Mouse (Mus musculus): ENCODE measurements around the gene Cars2. TPM values are rescaled to one million over a fixed set of nuclear protein-coding genes. Genes with fewer than 3 reads are reported as not detected.
A peak's percentile ranks its signal among the peaks of the same experiment; 100 is the strongest.

The Cars2 gene
- polyA plus RNA-seq, 1 experiment from 2014 or later, result 21.6 TPM

DNA sequence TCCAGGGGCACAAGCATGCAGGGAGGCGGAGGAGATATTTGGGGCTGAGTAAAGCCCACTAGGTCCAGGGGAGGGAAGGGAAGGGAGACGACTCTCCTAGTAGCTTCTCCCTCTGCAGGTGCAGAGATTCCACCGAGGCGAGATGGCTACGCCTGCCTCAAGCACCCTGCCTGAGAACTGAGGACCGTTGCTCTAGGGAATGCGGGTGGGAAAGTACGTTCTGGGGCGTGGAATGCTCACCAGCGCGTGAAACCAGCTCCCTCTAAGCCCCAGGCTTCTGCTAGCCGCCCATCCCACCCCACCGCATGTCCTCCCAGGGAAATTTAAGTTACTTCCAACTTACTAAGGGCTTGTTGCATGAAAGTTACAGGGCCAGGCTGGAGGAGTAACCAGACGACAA is 71.0 kb downstream of the Cars2 start:
- no peak overlapping the region for H3K9ac ChIP-seq
- H3K4me3 ChIP-seq, result no peak overlapping the region
- H3K27me3 ChIP-seq, result peaks cover 76% of the 10 kb centered on the region
- peaks cover 24% of the 10 kb centered on the region for H3K4me1 ChIP-seq
- H3K9me3 ChIP-seq, result no peaks in the 10 kb centered on the region
- H3K4me2 ChIP-seq (replicated peaks), result no peak overlapping the region
- ATAC-seq (ENCODE audit: insufficient number of reproducible peaks, insufficient read depth, low FRiP score, low TSS enrichment), result no peak
- H3K27ac ChIP-seq, result no peak overlapping the region
- 7% methylated on average over 14 of the region's 14 CpGs for WGBS
- H3K36me3 ChIP-seq, result no peaks in the 10 kb centered on the region

DNA sequence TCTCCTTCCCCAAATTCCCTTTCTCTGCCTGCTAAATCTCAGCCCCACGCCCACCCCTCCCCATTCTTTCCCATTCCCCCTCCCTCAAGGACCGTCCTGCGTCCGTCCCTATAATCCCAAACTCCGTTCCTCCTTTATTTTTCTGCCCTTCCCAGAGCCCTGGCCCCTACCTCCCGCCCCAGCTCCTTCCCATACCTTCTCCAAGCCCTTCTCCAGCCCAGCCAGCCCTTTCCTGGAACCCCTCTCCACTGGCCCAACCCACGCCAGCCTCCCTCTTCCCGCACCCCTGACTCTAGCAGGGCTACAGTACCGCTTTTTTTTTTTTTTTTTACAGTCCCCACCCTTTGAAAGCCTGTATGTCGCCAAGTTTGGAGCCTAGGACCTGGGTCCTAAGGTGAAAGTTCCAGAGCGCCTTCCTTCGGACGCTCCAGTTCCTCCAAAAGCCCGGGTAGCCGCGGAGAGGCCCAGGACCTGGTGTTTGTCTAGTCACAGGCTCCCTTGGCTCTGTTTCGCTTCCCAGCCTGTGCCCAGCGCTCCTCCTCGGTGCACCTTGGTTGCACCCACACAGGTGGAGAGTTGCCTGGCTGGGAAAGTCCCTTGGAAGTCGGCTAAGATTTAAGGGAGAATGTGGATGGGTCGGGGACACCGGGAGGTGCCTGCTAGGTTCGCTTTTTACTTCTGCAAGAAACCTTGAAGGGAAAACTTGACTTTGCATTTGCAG is 71.6 kb downstream of the Cars2 start:
- H3K4me2 ChIP-seq (replicated peaks), result peak overlapping the region; percentile 94
- 2% methylated on average over 23 of the region's 23 CpGs for WGBS
- H3K4me1 ChIP-seq, result peaks cover 24% of the 10 kb centered on the region
- H3K9me3 ChIP-seq, result no peaks in the 10 kb centered on the region
- no peak overlapping the region for H3K9ac ChIP-seq
- H3K27ac ChIP-seq, result no peak overlapping the region
- ATAC-seq (ENCODE audit: insufficient number of reproducible peaks, insufficient read depth, low FRiP score, low TSS enrichment), result no peak
- H3K4me3 ChIP-seq, result peak overlapping the region; percentile 54
- peaks cover 77% of the 10 kb centered on the region for H3K27me3 ChIP-seq
- H3K36me3 ChIP-seq, result no peaks in the 10 kb centered on the region

DNA sequence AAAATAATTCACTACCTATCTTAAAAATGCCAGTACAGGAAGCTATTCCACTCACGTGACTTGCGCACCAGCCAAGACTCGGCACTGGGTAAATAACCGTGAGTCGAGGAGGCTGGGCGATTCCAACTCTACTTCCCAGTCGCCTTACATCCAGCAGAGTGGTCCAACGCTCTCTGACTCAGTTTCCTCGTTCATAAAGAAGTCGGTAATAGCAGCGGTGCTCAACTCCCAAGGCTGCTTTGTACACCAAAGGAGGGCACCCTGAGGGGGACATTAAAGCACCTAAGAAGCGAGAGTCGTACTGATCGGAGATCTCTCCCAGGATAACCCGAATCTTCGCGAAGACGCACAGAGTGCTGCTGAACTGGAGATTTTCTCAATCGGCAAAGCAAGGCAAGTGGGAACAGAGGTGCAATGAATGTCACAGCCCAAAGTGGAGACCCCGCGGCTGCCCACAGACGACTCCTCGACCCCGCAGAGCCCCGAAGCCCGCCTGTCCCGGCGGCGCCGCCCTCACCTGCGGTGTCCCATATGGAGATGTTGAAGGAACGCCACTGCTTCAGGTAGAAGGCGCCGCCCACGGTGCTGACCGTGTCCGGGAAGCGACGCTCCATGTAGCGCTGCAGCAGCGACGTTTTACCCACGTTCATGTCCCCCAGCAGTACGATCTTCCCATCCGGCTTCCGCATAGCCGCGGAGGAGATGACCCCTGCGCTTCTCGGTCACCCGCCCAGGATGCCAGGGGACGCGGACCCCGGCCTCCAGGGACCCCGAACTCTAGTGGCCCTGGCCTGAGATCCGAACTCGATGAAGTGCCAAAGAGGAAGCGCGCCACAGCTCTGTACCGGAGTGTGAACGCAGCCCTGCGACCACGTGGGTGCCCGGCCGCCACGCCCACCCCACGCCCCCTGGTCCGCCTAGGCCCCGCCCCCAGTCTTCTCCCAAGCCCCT is 72.5 kb downstream of the Cars2 start, which contains the start of gene Rab20:
Rab20 (minus strand) TSS at position 900 of the 951 bp plus-strand sequence.
- no peak within 1 kb of the TSS for H3K27ac ChIP-seq
- peak within 1 kb of the TSS; percentile 94 for H3K4me2 ChIP-seq (replicated peaks)
- WGBS, result under 1% methylated on average over 68 of the region's 69 CpGs
- H3K9ac ChIP-seq, result peak within 1 kb of the TSS; percentile 4; the same call in 1 of the 2 replicates
- peak; percentile 76 for ATAC-seq (ENCODE audit: insufficient number of reproducible peaks, insufficient read depth, low FRiP score, low TSS enrichment)
- H3K4me1 ChIP-seq, result peaks cover 24% of the 10 kb centered on the region
- H3K36me3 ChIP-seq, result no peaks in the 10 kb centered on the region
- peaks cover 79% of the 10 kb centered on the region for H3K27me3 ChIP-seq
- H3K4me3 ChIP-seq, result peak within 1 kb of the TSS; percentile 54
- no peaks in the 10 kb centered on the region for H3K9me3 ChIP-seq

DNA sequence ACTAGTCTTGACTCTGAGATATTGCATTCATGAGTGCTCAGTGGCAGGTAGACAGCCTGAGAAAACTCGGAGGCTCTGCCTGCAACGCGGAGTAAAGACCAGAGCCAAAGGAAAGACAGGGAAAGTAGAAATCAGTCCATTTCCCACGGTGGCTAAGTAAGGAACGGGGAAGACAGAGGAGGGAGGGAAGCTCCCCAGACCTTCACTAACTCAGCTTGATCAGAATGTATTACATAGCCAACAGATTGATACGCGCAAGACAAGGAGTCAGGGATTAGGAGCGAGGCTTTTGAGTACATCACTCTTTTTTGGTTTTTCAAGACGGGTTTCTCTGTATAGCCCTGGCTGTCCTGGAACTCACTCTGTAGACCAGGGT is 73.4 kb downstream of the Cars2 start:
- peak overlapping the region; percentile 15; the same call in 1 of the 2 replicates for H3K4me3 ChIP-seq
- H3K9ac ChIP-seq, result no peak overlapping the region
- peak overlapping the region; percentile 94 for H3K4me2 ChIP-seq (replicated peaks)
- H3K9me3 ChIP-seq, result no peaks in the 10 kb centered on the region
- no peak overlapping the region for H3K27ac ChIP-seq
- H3K36me3 ChIP-seq, result no peaks in the 10 kb centered on the region
- H3K27me3 ChIP-seq, result peaks cover 81% of the 10 kb centered on the region
- no peak for ATAC-seq (ENCODE audit: insufficient number of reproducible peaks, insufficient read depth, low FRiP score, low TSS enrichment)
- WGBS, result 4% methylated on average over 9 of the region's 9 CpGs
- H3K4me1 ChIP-seq, result peaks cover 24% of the 10 kb centered on the region

DNA sequence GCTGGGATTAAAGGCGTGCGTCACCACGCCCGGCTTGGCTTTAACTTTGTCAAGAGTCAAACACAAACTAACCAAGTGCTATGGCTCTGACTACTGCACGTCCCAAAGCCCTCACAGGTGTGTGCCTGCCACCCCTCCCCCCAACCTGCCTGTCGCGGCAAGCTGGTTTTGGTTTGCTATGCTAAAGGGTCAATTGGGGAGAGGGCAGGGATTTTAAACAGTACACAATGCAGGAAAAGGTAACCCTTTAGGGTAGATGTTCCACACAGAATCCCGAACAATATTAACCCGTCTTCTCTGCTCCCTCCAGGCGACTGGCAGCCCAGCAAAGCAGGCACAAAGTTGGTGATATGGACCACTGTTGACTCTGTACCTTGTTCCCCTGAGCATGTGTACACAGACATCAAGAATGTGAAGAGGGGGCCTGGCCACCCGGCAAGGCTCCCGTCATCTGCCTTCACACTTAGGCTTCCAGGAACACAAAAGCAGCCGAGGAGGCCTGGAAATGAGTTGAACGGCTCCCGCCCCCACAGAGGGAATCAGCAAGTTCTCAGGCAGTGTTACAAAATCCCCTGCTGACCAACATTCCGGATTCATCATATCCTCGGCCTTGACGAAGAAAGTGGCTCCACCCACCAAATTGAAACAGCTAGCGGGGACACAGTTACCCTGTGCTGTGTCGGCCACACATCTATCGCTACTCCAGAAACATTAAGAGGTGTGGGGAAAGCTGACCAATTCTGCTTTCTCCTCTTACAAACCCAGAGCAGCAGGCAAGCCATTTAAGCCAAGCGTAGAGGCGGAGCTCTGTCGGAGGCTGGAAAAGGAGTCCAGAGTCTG is 74.0 kb downstream of the Cars2 start:
- peaks cover 24% of the 10 kb centered on the region for H3K4me1 ChIP-seq
- H3K9ac ChIP-seq, result no peak overlapping the region
- H3K4me3 ChIP-seq, result peak overlapping the region; percentile 15
- ATAC-seq (ENCODE audit: insufficient number of reproducible peaks, insufficient read depth, low FRiP score, low TSS enrichment), result no peak
- no peak overlapping the region for H3K27ac ChIP-seq
- no peaks in the 10 kb centered on the region for H3K36me3 ChIP-seq
- no peaks in the 10 kb centered on the region for H3K9me3 ChIP-seq
- H3K4me2 ChIP-seq (replicated peaks), result peak overlapping the region; percentile 94
- WGBS, result 3% methylated on average over 24 of the region's 24 CpGs
- peaks cover 76% of the 10 kb centered on the region for H3K27me3 ChIP-seq

DNA sequence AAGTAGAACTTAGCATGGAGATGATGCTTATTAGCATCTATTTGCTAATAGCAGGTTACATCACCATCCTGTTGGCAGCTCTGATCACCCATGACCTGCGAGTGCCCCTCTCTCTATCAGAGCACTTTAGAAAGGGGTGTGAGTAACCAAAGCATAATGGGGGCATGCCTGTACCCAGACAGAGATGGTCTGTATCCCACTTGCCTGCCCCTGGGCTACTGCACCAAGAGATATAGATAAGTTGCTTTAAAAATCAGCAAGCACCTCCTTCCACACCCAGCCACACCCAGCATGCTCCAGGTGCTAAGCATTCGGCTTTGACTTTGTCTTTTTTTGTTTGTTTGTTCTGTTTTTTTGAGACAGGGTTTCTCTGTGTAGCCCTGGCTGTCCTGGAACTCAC is 74.7 kb downstream of the Cars2 start:
- WGBS, result 4% methylated on average over 2 of the region's 2 CpGs
- H3K27me3 ChIP-seq, result peaks cover 72% of the 10 kb centered on the region

DNA sequence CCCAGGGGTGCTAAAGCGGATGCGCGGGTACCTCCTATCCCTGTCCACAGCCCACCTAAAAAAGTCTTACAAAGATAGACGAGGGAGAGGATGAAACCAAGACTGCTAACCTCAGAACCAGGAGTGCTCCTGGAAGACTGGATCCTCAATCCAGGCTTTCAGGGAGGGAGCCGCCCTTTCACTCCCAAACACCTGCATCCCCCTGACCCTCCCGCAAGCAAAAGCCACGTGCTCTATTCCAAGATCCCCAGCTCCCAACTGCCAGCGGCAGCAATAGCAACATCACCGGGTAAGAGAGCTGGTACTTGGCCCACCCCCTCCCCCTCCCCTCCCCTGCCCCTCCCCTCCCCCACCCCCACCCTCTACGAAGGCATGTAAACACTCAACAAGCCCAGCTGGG is 75.2 kb downstream of the Cars2 start:
- Histone ChIP-seq H3K4me3 (no peak overlapping the region), H3K27me3 (peaks cover 67% of the 10 kb centered on the region), H3K9ac (no peak overlapping the region), H3K36me3 (no peaks in the 10 kb centered on the region), H3K4me1 (peaks cover 24% of the 10 kb centered on the region), H3K4me2 (replicated peaks) (no peak overlapping the region), H3K9me3 (no peaks in the 10 kb centered on the region), H3K27ac (no peak overlapping the region)
- ATAC-seq (ENCODE audit: insufficient number of reproducible peaks, insufficient read depth, low FRiP score, low TSS enrichment), result no peak
- 5% methylated on average over 9 of the region's 10 CpGs for WGBS

More for the DNA sequence above, 74.7 kb downstream of the Cars2 start:
- no peak overlapping the region for H3K4me3 ChIP-seq
- no peaks in the 10 kb centered on the region for H3K9me3 ChIP-seq
- no peak for ATAC-seq (ENCODE audit: insufficient number of reproducible peaks, insufficient read depth, low FRiP score, low TSS enrichment)
- no peaks in the 10 kb centered on the region for H3K36me3 ChIP-seq
- H3K27ac ChIP-seq, result no peak overlapping the region
- no peak overlapping the region for H3K4me2 ChIP-seq (replicated peaks)
- H3K9ac ChIP-seq, result no peak overlapping the region
- peaks cover 24% of the 10 kb centered on the region for H3K4me1 ChIP-seq

DNA sequence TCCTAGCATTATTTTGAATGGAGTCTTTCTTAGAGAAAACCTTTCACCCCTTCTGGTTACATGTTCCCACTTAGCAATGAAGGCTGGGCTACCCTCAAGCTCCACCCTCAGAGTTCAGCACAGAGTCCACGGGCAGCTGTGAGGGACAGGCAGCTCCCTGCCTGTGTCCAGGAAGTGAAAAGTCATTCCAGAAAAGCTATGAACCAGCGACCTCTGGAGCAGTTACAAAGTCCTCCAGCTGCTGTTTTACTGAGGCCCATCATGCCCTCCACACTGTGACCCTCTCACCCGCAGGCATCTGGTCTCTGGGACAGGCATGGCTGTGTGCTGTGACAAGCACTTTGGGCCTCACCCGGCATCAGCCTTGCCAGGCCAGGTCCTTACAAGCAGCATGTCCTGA is 77.5 kb downstream of the Cars2 start:
- H3K36me3 ChIP-seq, result no peaks in the 10 kb centered on the region
- no peak overlapping the region for H3K9ac ChIP-seq
- H3K9me3 ChIP-seq, result no peaks in the 10 kb centered on the region
- no peak overlapping the region for H3K27ac ChIP-seq
- no peak for ATAC-seq (ENCODE audit: insufficient number of reproducible peaks, insufficient read depth, low FRiP score, low TSS enrichment)
- no peak overlapping the region for H3K4me3 ChIP-seq
- H3K27me3 ChIP-seq, result peaks cover 44% of the 10 kb centered on the region
- 28% methylated on average over 4 of the region's 4 CpGs for WGBS
- no peak overlapping the region for H3K4me2 ChIP-seq (replicated peaks)
- peaks cover 19% of the 10 kb centered on the region for H3K4me1 ChIP-seq

DNA sequence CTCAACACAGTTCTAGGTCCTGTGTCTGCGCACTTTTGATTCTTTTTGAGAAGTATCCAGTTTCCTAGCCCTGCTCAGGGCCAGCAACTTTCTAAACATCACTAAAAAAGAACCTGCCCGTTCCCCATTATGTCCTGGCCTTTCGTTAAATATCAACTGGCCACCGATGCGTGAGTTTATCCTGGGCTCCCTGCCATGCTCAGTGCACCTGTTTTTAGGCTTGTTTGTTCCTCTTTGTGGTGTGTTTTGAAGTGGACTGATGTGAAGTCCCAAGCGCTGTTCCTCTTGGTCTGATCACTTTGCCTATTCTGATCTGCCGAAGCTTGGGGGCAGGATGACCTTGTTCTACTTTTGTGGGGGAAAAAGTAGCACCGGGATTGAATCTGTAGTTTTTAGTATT is 79.3 kb downstream of the Cars2 start:
- Histone ChIP-seq H3K27ac (no peak overlapping the region), H3K36me3 (no peaks in the 10 kb centered on the region), H3K4me1 (peaks cover 4% of the 10 kb centered on the region; the same call in 1 of the 2 replicates), H3K9ac (no peak overlapping the region), H3K4me2 (replicated peaks) (no peak overlapping the region), H3K4me3 (no peak overlapping the region), H3K27me3 (peaks cover 31% of the 10 kb centered on the region), H3K9me3 (no peaks in the 10 kb centered on the region)
- ATAC-seq (ENCODE audit: insufficient number of reproducible peaks, insufficient read depth, low FRiP score, low TSS enrichment), result no peak
- WGBS, result 43% methylated on average over 8 of the region's 8 CpGs

DNA sequence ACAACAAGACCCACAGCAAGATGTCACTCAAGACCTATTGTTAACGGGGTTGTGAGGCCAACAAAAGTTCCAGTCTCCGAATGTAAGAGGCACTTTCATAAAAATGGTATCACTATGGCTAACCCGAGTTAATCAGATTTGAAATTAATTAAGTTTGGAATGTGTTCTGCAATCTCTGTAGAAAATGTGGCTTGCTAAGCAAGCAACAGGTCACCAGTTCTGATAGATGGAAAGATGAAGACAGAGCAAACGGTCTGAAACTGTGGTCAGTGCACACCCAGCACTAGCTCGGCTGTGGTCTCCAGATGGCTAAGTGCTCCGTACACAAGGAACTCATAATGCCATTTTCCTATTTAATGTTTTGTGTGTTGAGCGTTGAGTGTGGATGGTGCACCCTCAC is 79.9 kb downstream of the Cars2 start:
- no peaks in the 10 kb centered on the region for H3K9me3 ChIP-seq
- no peak overlapping the region for H3K27ac ChIP-seq
- no peak overlapping the region for H3K4me3 ChIP-seq
- H3K27me3 ChIP-seq, result peaks cover 24% of the 10 kb centered on the region
- no peaks in the 10 kb centered on the region for H3K36me3 ChIP-seq
- H3K4me1 ChIP-seq, result 0 out of 2 replicates have a peak, but pooled peaks cover 1% of the 10 kb centered on the region
- 72% methylated on average over 7 of the region's 7 CpGs for WGBS
- no peak overlapping the region for H3K4me2 ChIP-seq (replicated peaks)
- no peak for ATAC-seq (ENCODE audit: insufficient number of reproducible peaks, insufficient read depth, low FRiP score, low TSS enrichment)
- H3K9ac ChIP-seq, result no peak overlapping the region

DNA sequence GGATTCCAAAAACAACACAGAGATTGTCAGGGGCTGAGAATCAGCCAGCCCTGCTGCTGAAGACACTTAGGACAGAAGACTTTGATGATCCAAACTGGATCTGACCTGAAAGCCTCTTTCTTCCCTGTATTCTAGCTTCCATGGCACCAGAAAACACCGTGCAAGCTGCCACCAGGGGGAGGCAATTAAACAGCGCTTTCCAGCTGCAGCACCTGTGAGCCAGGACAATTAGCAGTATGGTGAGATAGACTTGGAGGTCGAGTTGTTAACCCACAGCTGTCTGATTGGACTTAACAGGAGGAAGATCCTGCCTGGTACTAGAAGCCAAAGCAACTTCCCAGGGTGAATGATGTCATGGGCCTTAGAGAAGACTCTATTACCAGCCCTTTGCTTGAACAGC is 81.5 kb downstream of the Cars2 start:
- no peak overlapping the region for H3K4me3 ChIP-seq
- peaks cover 9% of the 10 kb centered on the region; the same call in 1 of the 2 replicates for H3K27me3 ChIP-seq
- no peak overlapping the region for H3K27ac ChIP-seq
- no peaks in the 10 kb centered on the region for H3K9me3 ChIP-seq
- H3K36me3 ChIP-seq, result no peaks in the 10 kb centered on the region
- H3K4me1 ChIP-seq, result no peaks in the 10 kb centered on the region
- WGBS, result 4% methylated on average over 3 of the region's 3 CpGs
- no peak for ATAC-seq (ENCODE audit: insufficient number of reproducible peaks, insufficient read depth, low FRiP score, low TSS enrichment)
- H3K4me2 ChIP-seq (replicated peaks), result no peak overlapping the region
- H3K9ac ChIP-seq, result no peak overlapping the region
